Mouse (Mus musculus) olfactory bulb, adult 2 months (tissue): ENCODE measurements around the gene Ttll3.

ENCODE experiments used
- CTCF ChIP-seq: fragments of 200-500 bp; IDR thresholded peaks from 2 replicates; pipeline ENCODE4 v1.5.1; 2012; ENCODE audit warnings: low read depth, mild to moderate bottlenecking, low read length, moderate library complexity; ENCODE audit not compliant: insufficient read depth
- POLR2A ChIP-seq: fragments of 200-500 bp; IDR thresholded peaks from 2 replicates; pipeline ENCODE4 v1.6.1; 2012; ENCODE audit warnings: mild to moderate bottlenecking, low read depth, low read length, moderate library complexity; ENCODE audit not compliant: insufficient read depth

DNA sequence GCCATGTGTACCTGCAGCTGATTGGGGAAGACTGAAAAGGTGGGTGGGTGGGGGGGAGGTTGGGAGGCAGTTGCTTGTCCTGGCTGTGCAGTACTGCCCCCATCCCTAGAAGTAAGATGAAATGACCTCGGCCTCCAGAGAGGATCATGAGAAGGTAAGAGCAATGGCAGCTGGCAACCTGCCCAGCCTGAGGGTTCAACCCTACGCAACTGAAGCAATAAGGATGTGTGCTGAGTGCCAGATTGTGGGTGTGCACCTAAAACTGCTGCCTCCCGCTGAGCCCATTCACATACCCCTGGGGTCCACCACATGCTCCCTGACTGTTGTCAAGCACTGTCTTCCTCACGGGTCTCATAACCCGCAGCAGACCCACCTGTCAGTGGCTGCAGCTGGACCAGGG is 27.4 kb downstream of the Ttll3 start:
- TF ChIP-seq CTCF (no peak), POLR2A (no peak)
